Mouse (Mus musculus) myocyte (in vitro differentiated cells): ENCODE data around the gene Notch2.

Experiments
- CEBPB ChIP-seq: IDR thresholded peaks from 2 replicates; pipeline ENCODE4 v1.6.1; 2011; ENCODE audit warnings: mild to moderate bottlenecking, moderate library complexity; ENCODE audit not compliant: poor library complexity, insufficient read depth, severe bottlenecking
- MAX ChIP-seq: IDR thresholded peaks from one replicate; pipeline ENCODE4 v1.6.1; 2011; ENCODE audit warnings: low read depth, mild to moderate bottlenecking, control low read depth
- MYOD1 ChIP-seq, 3 experiments: IDR thresholded peaks; one replicate each; pipeline ENCODE4 v1.6.1; 2011; ENCODE audit warnings: control low read depth in 2 of 3, low read depth in 2 of 3, mild to moderate bottlenecking in 2 of 3, moderate library complexity in 1 of 3; ENCODE audit not compliant: insufficient read length in 2 of 3, control insufficient read depth in 1 of 3
- MYOG ChIP-seq, 3 experiments: IDR thresholded peaks; one replicate each; pipeline ENCODE4 v1.6.1; 2011; ENCODE audit warnings: control low read depth in 2 of 3, low read depth in 2 of 3, mild to moderate bottlenecking in 2 of 3; ENCODE audit not compliant: insufficient read length in 2 of 3, control insufficient read depth in 1 of 3, insufficient read depth in 1 of 3
- POLR2AphosphoS2 ChIP-seq: IDR thresholded peaks from one replicate; pipeline ENCODE4 v1.6.1; 2011; ENCODE audit warnings: low read depth, control low read depth; ENCODE audit not compliant: insufficient read length
- REST ChIP-seq: IDR thresholded peaks from one replicate; pipeline ENCODE4 v1.6.1; 2011; ENCODE audit warnings: mild to moderate bottlenecking, control low read depth, moderate library complexity; ENCODE audit not compliant: insufficient read depth, insufficient read length
- TCF12 ChIP-seq: IDR thresholded peaks from one replicate; pipeline ENCODE4 v1.6.1; 2011; ENCODE audit warnings: mild to moderate bottlenecking, control low read depth; ENCODE audit not compliant: poor library complexity, insufficient read depth, severe bottlenecking
- TCF3 ChIP-seq: IDR thresholded peaks from one replicate; pipeline ENCODE4 v1.6.1; 2011; ENCODE audit warnings: low read depth, control low read depth; ENCODE audit not compliant: insufficient read length
- USF1 ChIP-seq: IDR thresholded peaks from one replicate; pipeline ENCODE4 v1.6.1; 2011; ENCODE audit warnings: low read depth, mild to moderate bottlenecking, control low read depth, moderate library complexity

- TF ChIP-seq POLR2AphosphoS2: no peak
- TF ChIP-seq TCF12: no peak
- no peak for TF ChIP-seq CEBPB
- TF ChIP-seq USF1: no peak
- no peak for TF ChIP-seq MAX
- TF ChIP-seq MYOG (IDR thresholded peaks at IDR 0.05; ENCODE audit: control insufficient read depth in 1 of 3, insufficient read depth in 1 of 3, insufficient read length in 2 of 3, low read depth in 2 of 3): no peak
- TF ChIP-seq MYOD1 (IDR thresholded peaks at IDR 0.05; ENCODE audit: control insufficient read depth in 1 of 3, insufficient read length in 2 of 3, low read depth in 2 of 3): no peak
- no peak for TF ChIP-seq REST
- no peak for TF ChIP-seq TCF3
These were observed 51.7 kb downstream of the Notch2 start for GRCm38 (mm10) chr3:98065004-98065403.
